Mouse (Mus musculus) lung, postnatal 36 days (tissue): ENCODE results near the gene Med15.
"Not testable (repeated sequence)": the region's sequence is repeated elsewhere in the genome, so short reads cannot be mapped to it uniquely, and the experiment has no call there.

ENCODE experiments used
- DNase-seq: peaks from one replicate; pipeline ENCODE4 v3.0.0; 2022; ENCODE audit warnings: mixed read lengths

Gene Med15

DNA sequence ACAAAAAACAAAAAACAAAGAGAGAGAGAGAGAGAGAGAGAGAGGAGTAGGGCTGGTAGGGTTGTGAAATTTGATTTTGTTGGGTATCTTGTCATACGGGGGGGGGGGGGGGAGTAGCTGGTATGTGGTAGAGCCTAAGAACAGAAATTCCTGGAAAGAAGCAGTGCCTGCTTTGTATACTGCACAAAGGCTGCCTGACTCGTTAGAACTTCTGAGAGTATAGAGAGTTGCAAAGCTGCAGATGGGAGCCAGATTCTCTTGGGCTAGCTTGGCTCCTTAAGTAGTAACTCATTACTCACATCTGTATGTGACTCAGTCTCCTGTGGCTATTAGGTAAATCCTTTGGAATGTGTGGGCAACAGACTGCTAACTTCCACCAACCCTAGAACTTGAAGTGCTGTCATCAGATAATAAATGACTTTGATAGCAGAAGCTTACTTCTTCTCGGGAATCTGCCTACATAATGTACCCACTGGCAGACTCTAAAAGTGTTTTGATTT is at the start of gene Med15:
Med15 (minus strand) TSS at position 51 of the 500 bp plus-strand sequence.
- DNase-seq = no peak

DNA sequence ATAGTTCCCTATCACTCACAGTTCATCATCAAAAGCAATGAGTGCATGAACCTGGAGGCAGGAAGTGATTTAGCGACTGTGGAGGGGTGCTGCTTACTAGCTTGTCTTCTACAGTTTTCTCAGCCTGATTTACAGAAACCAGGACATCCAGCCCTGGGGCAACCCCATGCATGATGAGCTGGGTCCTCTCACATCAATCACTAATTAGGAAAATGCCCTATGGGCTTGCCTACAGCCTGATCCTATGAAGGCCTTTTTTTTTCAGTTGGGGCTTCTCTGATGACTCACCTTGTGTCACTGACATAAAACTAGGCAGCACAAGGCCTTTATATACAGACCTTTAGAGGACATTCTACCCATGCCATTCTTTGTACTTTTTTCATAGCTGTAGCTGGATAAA is 47.0 kb upstream of the Med15 start:
- DNase-seq = no peak

DNA sequence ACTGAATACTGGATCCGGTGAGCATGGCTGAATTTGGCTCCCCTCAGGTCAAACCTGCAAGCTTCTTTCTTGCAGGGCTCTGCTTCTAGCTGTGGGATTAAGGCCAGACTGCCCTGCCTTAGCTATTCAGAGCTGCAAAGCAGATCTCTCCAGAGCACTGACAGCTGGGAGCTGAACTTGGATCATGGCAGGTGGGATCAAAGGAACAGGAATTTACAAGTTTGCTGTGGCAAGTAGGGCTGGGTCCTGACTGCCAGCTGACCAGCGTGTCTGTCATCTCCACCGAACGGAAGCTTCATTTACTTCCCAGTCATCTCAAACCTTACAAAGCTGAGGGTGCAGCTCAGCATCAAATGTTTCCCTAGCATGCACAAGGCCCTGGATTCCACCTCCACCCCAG is 45.5 kb upstream of the Med15 start:
- DNase-seq = no peak

DNA sequence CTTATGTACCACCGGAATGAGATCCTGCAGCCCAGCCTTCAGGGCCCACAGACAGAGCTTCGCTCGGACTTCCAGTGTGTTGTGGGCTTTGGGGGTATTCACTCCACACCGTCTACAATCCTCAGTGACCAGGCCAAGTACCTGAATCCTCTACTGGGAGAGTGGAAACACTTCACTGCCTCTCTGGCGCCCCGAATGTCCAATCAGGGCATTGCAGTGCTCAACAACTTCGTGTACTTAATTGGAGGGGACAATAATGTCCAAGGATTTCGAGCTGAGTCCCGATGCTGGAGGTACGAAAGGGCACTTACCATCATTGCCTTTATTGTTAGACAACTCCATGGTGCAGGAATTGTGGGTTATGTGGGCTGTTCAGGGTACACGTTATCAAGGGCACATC is 44.1 kb upstream of the Med15 start:
- peak; percentile 55 for DNase-seq

GRCm38 (mm10) chr16:17771117-17771865 is 38.6 kb upstream of the Med15 start:
- DNase-seq = peak; percentile 32

DNA sequence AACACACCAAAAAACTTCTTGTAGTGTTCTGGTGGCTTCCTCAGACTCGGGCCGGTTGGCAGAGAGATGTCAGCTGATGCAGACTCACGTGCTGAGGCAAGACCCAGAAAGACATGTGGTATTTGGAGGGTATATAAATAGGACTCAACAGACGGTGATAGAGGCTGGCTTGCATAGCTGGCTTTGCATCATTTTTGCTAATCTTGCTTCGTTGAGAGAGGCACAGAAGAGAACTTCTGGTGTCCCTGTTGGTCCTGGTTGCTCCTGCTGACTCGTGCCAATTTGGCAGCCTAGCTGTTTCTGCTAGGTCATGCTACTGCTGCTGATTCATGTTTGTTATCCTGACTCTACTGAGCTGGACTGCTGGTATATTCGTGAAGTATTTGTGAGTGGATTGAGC is 36.1 kb upstream of the Med15 start:
- DNase-seq = no peak

- DNase-seq = no peak
Observed at GRCm38 (mm10) chr16:17764108-17764511, 31.4 kb upstream of the Med15 start.

GRCm38 (mm10) chr16:17761074-17761473 is 28.4 kb upstream of the Med15 start:
- DNase-seq = no peak

DNA sequence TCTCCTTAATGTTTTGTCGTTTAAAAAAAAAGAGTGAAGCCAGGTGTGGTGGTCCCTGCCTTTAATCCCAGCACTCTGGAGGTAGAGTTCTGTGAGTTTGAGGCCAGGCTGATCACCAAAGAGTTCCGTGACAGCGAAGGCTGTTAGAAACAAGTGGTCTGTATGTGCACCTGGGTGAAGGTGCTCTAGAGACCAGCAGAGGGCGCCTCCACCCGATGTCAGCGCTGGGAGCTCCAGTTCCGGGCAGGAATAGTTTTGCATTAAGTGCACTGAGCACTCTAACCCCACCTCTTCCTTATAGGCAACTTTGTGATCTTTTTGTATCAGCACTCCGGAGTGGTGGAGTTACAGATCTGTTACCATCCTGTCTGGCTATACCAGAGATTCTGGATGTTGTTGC is 28.0 kb upstream of the Med15 start:
- peak; percentile 60 for DNase-seq

DNA sequence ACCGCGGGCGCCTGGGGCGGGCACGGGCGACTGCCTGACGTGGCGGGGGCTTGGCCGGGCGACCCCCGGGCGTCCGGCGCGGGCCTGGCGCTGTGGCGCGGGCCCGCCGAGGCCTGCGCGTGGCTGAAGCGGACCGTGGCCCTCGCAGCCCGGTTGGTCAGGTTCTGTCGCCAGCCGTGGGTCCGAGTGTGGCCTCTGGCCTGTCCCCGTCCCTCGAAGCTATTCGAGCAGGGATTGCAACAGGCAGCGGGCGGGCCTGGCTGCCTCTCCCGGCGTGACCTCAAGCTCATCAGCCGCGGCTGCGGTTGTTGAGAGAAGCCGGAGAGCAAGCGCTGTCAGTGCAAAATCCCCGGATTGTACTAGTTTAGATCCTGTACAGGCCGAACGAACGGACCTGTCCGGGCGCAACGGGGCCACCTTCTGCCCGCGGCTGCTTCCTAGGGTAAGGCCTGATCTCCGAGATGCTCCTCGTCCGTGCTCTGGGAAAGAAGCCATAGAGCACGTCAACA is 27.2 kb upstream of the Med15 start:
- DNase-seq = peak; percentile 57

DNA sequence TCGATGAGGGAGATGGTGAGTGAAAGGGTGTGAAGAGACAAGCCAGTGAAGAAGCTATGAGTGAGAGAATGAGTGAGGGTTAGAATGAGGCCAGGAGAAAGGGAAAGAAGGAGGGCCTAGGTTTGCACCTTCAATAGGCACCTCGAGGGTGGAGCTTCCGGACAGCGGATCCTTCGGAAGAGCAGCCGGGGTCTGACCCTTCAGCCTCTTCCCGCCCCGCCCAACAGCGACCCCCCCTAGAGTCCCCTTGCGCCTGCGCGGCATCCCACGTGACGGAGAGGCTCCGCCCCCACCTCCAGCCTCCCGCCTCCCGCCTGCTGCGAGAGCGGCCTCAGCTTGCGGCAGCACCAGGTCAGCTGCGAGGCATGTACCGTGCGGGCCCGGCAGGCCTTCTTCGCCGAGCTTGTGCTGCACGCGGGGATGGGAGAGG is 26.7 kb upstream of the Med15 start, which contains the start of gene Klhl22:
Klhl22 (plus strand) TSS at position 275 of the 430 bp plus-strand sequence.
- DNase-seq = peak; percentile 88

- no peak for DNase-seq
Observed at GRCm38 (mm10) chr16:17758902-17759301, 26.2 kb upstream of the Med15 start.

- no peak for DNase-seq
Observed at GRCm38 (mm10) chr16:17757756-17758155, 25.1 kb upstream of the Med15 start.

DNA sequence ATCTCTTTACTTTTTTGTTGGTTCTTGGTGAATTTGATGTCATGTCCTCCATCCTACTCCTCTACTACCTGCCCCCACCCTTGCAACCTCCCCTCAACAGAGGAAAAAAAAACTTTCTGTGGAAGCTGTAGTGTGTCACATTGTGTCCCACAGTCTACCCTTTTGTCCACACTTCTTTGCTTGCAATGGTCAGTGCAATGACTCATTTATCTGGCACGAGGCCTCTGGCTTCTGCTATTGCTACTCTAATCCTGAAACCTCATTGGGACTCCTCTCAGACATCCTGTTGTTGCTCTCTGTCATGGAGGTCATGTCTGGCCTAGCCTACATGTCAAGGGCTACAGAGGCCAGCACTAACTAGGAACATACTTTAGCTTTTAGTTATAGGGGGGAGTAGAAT is 21.0 kb upstream of the Med15 start:
- DNase-seq = no peak

- DNase-seq = no peak
Observed at GRCm38 (mm10) chr16:17753001-17753400, 20.3 kb upstream of the Med15 start.

DNA sequence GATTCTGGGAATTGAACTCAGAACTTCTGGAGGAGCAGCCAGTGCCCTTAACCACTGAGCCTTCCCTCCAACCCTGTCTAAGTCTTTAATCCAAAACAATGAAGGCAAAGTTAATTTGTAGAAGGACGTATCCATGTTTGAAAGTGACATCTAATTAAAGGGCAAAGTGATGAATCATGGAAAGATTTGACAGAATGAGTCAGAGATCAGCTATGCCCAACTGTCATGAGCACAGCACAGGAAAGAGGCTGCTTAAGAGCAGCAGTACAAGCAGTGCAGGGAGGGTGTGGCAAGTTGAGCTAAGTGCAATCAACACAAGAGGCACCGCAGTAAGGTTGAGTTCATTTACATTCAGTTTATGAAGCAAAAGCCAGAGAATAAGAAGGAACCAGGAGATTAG is 12.4 kb upstream of the Med15 start:
- DNase-seq = no peak

GRCm38 (mm10) chr16:17744536-17744935 is 11.8 kb upstream of the Med15 start:
- peak; percentile 42 for DNase-seq

DNA sequence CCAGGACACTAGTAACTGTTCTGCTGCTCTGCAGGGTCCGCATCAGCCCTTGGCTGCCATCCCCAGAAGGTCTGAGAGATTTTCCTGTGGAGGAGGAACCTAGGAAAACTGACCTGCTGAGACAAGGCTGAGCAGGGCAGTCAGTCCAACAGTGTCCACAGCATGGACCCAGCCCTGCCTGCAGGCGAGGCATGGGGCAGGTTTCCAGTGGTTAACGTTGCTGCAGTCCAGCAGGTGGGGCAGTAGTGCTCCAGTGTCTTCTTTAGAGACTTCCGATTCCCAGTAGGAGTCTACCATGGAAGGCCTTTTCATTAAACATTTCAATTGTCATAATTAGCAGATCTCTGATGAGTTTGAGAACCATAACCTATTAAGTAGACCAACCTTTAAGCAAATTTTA is 10.6 kb upstream of the Med15 start:
- DNase-seq = peak; percentile 54

DNA sequence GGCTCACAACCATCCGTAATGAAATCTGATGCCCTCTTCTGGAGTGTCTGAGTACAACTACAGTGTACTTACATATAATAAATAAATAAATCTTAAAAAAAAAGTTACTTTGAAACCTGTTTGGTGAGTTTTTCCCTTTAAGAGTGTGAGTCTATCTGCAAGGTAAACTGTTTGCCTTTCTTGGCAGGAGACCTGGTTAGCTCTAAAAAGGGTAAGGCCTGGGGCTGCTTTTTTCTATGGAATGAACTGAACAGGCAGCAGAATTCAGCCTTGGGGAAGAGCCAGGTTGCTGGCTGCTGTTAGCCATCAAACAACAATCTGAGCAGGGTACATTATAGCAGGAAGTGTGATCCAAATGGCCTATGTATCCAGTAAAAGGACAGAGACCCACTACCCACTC is 10.1 kb upstream of the Med15 start:
- DNase-seq = peak; percentile 55

GRCm38 (mm10) chr16:17740080-17740479 is 7.4 kb upstream of the Med15 start:
- no peak for DNase-seq

DNA sequence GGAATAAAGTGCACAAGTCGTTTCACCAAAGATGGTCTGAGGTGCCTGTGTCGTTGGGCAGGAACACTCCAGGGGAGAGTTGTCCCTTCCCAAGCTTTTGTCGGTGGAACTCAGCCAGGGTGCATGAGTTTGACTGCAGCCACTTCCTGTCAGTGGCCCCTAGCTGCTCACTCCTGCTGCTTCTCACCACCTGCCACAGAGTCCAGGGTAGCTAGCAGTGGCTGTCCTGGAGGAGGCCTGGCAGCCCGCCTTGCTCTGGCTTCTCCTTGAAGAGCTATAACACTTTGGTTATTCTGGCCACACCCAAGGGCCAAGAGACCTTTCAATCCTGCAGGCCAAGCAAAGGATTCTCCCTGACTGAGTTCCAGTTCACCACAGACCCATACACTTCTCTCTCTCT is 3.5 kb upstream of the Med15 start:
- DNase-seq = no peak

DNA sequence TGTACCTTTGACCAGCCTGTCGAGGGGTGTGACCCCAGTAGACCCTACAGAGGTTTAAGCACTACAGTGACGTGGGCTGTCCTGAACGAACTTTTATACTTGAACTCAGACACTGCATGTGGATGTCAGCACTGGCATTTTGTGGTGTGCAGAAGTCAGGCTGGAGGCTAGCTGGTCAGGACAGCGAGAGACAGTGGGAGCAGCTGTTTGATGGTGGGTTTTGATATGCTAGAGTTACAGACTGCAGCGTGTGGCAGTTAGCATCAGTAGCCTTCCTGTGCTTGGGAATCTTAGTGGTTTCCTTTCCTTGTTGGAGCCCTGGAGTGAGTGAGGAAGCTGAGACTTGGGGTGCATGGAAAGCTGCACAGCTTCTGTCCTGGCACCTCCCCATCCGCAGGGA is 2.2 kb upstream of the Med15 start:
- not testable (repeated sequence) for DNase-seq

DNA sequence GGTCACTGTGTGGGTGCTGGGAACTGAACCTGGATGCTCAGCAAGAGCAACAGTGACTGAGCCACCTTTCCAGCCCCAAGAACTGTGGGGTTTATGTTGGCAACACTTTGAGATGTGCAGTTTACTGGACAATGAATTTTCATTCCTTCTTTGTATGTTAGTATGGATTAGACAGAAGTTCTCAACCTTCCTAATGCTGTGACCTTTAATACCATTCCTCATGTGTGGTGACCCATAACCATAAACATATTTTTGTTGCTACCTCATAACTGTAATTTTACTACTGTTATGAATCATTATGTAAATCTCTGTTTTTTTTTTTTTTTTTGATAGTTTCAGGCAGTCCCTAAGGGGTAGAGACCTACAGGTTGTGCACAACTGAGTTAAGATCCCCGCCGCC is 955 bp upstream of the Med15 start:
- DNase-seq = no peak

DNA sequence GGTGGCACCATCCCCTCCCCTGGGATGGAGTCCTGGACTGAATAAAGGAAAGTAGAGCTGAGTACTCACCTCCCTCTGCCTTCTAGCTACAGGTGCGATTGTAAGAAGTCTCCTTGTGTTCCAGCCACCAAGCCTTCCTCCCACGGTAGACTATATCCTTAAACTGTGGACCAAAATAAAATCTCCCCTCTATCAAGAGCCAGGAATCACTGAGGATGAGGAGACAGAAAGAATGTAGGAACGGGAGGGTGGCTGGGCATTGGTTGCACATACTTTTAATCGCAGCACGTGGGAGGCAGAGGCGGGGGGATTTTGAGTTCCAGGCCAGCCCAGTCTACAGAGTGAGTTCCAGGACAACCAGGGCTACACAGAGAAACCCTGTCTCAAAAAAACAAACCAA is 260 bp downstream of the Med15 start:
- no peak for DNase-seq

- DNase-seq = no peak
Observed at GRCm38 (mm10) chr16:17732021-17732420, 670 bp downstream of the Med15 start.
